Mouse (Mus musculus): ENCODE measurements around the gene Rep15. TPM values are rescaled to one million over a fixed set of nuclear protein-coding genes. Genes with fewer than 3 reads are reported as not detected.

Gene Rep15
- total RNA-seq, 1 experiment, result 0.80 TPM

DNA sequence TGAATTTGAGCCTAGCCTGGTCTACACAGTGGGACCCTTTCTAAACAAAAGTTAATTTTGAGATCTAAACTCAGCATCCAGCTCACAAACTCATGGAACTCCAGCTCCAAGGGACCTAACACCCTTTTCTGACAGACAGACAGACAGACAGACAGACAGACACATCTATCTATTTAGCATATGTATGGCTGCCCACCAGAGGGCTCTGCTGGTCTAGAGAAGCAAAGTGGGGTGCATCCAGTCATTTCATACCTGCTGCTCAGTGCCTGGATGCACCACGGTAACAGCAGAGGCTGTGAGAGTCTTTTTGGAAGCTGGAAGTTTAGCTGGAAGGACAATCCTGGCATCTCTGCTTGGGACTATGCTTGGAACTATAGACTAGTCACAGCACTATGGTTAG is 18.8 kb upstream of the Rep15 start:
- in situ Hi-C loops (cut with MboI; ENCODE audit: low sequenced_read_pairs in 2 of 2, unreplicated experiment in 2 of 2), result no loop called here
- Histone ChIP-seq H3K36me3 (ENCODE audit: control insufficient read depth, insufficient read depth, low read length, poor library complexity, severe bottlenecking) (peaks cover 3% of the 10 kb centered on the region; the same call in 1 of the 2 replicates), H3K4me3 (ENCODE audit: insufficient read depth in 1 of 2, low read depth in 1 of 2, low read length in 2 of 2, poor library complexity in 1 of 2, severe bottlenecking in 1 of 2) (no peak overlapping the region), H3K4me1 (ENCODE audit: control insufficient read depth in 2 of 2, insufficient read depth in 2 of 2, low read length in 2 of 2, poor library complexity in 1 of 2) (no peaks in the 10 kb centered on the region), H3K9me3 (ENCODE audit: control insufficient read depth, insufficient read depth, low read depth, low read length) (no peaks in the 10 kb centered on the region), H3K9ac (ENCODE audit: insufficient read depth, low read depth, low read length, poor library complexity, severe bottlenecking) (no peak overlapping the region), H3K27ac (ENCODE audit: insufficient read depth, low read depth, low read length, poor library complexity, severe bottlenecking) (no peak overlapping the region)
- no peak for TF ChIP-seq ZC3H11A (IDR thresholded peaks at IDR 0.05; ENCODE audit: borderline replicate concordance, low read depth, low read length)
- no peak for TF ChIP-seq CHD2 (IDR thresholded peaks at IDR 0.05; ENCODE audit: low read depth, low read length)
- no peak for TF ChIP-seq ZNF384 (IDR thresholded peaks at IDR 0.05; ENCODE audit: low read depth, low read length)
- no peak for TF ChIP-seq HCFC1 (IDR thresholded peaks at IDR 0.05; ENCODE audit: borderline replicate concordance, insufficient read depth, low read length)
- TF ChIP-seq MAFK (IDR thresholded peaks at IDR 0.05; ENCODE audit: insufficient read depth, low read depth, low read length), result no peak
- no peak for DNase-seq (ENCODE audit: low read depth, low spot score)

DNA sequence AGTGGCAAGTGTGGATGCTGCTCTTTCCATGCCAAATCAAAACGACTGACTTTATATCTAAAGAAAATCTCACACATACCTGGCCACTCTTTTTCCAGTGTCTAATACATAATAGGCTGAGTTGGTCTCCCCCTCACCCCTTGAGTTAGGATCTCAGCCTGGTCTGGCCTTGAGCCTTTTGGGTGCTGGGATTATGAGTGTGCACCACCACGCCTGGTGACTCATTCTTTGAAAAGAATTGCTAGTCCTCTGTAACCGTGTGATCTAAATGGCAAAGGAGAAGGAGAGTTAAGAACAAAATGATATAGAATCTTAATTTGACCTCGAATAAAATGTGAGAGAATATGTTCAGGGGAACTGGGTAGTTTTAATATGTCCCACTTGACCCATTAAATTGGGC is 14.5 kb upstream of the Rep15 start:
- Histone ChIP-seq H3K9ac (ENCODE audit: insufficient read depth, low read depth, low read length, poor library complexity, severe bottlenecking) (no peak overlapping the region), H3K4me3 (ENCODE audit: insufficient read depth in 1 of 2, low read depth in 1 of 2, low read length in 2 of 2, poor library complexity in 1 of 2, severe bottlenecking in 1 of 2) (no peak overlapping the region), H3K9me3 (ENCODE audit: control insufficient read depth, insufficient read depth, low read depth, low read length) (no peaks in the 10 kb centered on the region), H3K27ac (ENCODE audit: insufficient read depth, low read depth, low read length, poor library complexity, severe bottlenecking) (no peak overlapping the region), H3K4me1 (ENCODE audit: control insufficient read depth in 2 of 2, insufficient read depth in 2 of 2, low read length in 2 of 2, poor library complexity in 1 of 2) (no peaks in the 10 kb centered on the region), H3K36me3 (ENCODE audit: control insufficient read depth, insufficient read depth, low read length, poor library complexity, severe bottlenecking) (peaks cover 7% of the 10 kb centered on the region; the same call in 1 of the 2 replicates)
- in situ Hi-C loops (cut with MboI; ENCODE audit: low sequenced_read_pairs in 2 of 2, unreplicated experiment in 2 of 2), result no loop called here
- no peak for TF ChIP-seq ZC3H11A (IDR thresholded peaks at IDR 0.05; ENCODE audit: borderline replicate concordance, low read depth, low read length)
- TF ChIP-seq CHD2 (IDR thresholded peaks at IDR 0.05; ENCODE audit: low read depth, low read length), result no peak
- no peak for TF ChIP-seq MAFK (IDR thresholded peaks at IDR 0.05; ENCODE audit: insufficient read depth, low read depth, low read length)
- TF ChIP-seq HCFC1 (IDR thresholded peaks at IDR 0.05; ENCODE audit: borderline replicate concordance, insufficient read depth, low read length), result no peak
- TF ChIP-seq ZNF384 (IDR thresholded peaks at IDR 0.05; ENCODE audit: low read depth, low read length), result no peak
- no peak for DNase-seq (ENCODE audit: low read depth, low spot score)

DNA sequence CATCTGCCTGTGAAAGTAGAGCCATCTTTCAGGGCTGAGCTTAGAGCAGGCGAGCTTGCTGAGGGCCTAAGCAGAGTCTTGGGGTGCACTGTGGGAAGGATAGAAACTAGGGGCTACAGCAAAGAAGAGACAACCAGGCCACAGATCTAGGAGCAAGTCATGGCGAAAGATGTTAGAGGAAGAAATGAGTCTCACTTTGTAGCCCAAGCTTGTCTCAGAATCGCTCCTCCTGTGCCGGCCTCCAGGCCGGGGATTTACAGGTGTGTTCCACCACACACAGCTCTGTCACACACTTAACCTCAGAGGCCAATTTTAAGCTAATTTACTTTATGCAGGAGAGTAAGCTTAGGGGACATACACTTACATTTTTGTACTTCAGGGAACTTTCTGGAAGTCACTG is 14.0 kb upstream of the Rep15 start:
- Histone ChIP-seq H3K36me3 (ENCODE audit: control insufficient read depth, insufficient read depth, low read length, poor library complexity, severe bottlenecking) (peaks cover 8% of the 10 kb centered on the region; the same call in 1 of the 2 replicates), H3K9me3 (ENCODE audit: control insufficient read depth, insufficient read depth, low read depth, low read length) (no peaks in the 10 kb centered on the region), H3K9ac (ENCODE audit: insufficient read depth, low read depth, low read length, poor library complexity, severe bottlenecking) (no peak overlapping the region), H3K27ac (ENCODE audit: insufficient read depth, low read depth, low read length, poor library complexity, severe bottlenecking) (no peak overlapping the region), H3K4me1 (ENCODE audit: control insufficient read depth in 2 of 2, insufficient read depth in 2 of 2, low read length in 2 of 2, poor library complexity in 1 of 2) (no peaks in the 10 kb centered on the region), H3K4me3 (ENCODE audit: insufficient read depth in 1 of 2, low read depth in 1 of 2, low read length in 2 of 2, poor library complexity in 1 of 2, severe bottlenecking in 1 of 2) (no peak overlapping the region)
- no peak for DNase-seq (ENCODE audit: low read depth, low spot score)
- in situ Hi-C loops (cut with MboI; ENCODE audit: low sequenced_read_pairs in 2 of 2, unreplicated experiment in 2 of 2), result no loop called here
- no peak for TF ChIP-seq ZC3H11A (IDR thresholded peaks at IDR 0.05; ENCODE audit: borderline replicate concordance, low read depth, low read length)
- no peak for TF ChIP-seq ZNF384 (IDR thresholded peaks at IDR 0.05; ENCODE audit: low read depth, low read length)
- no peak for TF ChIP-seq CHD2 (IDR thresholded peaks at IDR 0.05; ENCODE audit: low read depth, low read length)
- TF ChIP-seq HCFC1 (IDR thresholded peaks at IDR 0.05; ENCODE audit: borderline replicate concordance, insufficient read depth, low read length), result no peak
- no peak for TF ChIP-seq MAFK (IDR thresholded peaks at IDR 0.05; ENCODE audit: insufficient read depth, low read depth, low read length)

DNA sequence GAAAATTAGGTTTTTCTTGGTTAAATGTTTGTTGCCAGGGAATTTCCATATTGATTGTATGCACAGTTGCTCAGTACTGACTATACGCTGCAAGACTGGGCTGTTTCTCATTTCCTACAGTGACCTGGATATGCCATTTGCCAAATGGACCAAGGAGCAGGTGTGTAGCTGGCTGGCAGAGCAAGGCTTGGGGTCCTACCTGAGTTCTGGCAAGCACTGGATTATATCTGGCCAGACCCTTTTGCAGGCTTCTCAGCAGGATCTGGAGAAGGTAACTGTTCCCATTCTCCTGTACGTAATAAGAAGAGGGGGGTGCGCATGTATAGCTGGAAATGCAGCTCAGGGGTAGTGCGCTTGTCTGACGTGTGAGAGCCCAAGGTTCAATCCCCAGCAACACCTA is 11.2 kb upstream of the Rep15 start:
- Histone ChIP-seq H3K4me1 (ENCODE audit: control insufficient read depth in 2 of 2, insufficient read depth in 2 of 2, low read length in 2 of 2, poor library complexity in 1 of 2) (no peaks in the 10 kb centered on the region), H3K9me3 (ENCODE audit: control insufficient read depth, insufficient read depth, low read depth, low read length) (no peaks in the 10 kb centered on the region), H3K36me3 (ENCODE audit: control insufficient read depth, insufficient read depth, low read length, poor library complexity, severe bottlenecking) (peaks cover 13% of the 10 kb centered on the region; the same call in 1 of the 2 replicates), H3K9ac (ENCODE audit: insufficient read depth, low read depth, low read length, poor library complexity, severe bottlenecking) (no peak overlapping the region), H3K27ac (ENCODE audit: insufficient read depth, low read depth, low read length, poor library complexity, severe bottlenecking) (no peak overlapping the region), H3K4me3 (ENCODE audit: insufficient read depth in 1 of 2, low read depth in 1 of 2, low read length in 2 of 2, poor library complexity in 1 of 2, severe bottlenecking in 1 of 2) (no peak overlapping the region)
- in situ Hi-C loops (cut with MboI; ENCODE audit: low sequenced_read_pairs in 2 of 2, unreplicated experiment in 2 of 2), result no loop called here
- TF ChIP-seq ZC3H11A (IDR thresholded peaks at IDR 0.05; ENCODE audit: borderline replicate concordance, low read depth, low read length), result no peak
- no peak for TF ChIP-seq CHD2 (IDR thresholded peaks at IDR 0.05; ENCODE audit: low read depth, low read length)
- TF ChIP-seq MAFK (IDR thresholded peaks at IDR 0.05; ENCODE audit: insufficient read depth, low read depth, low read length), result no peak
- no peak for TF ChIP-seq ZNF384 (IDR thresholded peaks at IDR 0.05; ENCODE audit: low read depth, low read length)
- TF ChIP-seq HCFC1 (IDR thresholded peaks at IDR 0.05; ENCODE audit: borderline replicate concordance, insufficient read depth, low read length), result no peak
- DNase-seq (ENCODE audit: low read depth, low spot score), result no peak

Measured in ES-E14 (cell line).